Mouse (Mus musculus): ENCODE measurements around the gene Abca17. TPM values are rescaled to one million over a fixed set of nuclear protein-coding genes. Genes with fewer than 3 reads are reported as not detected.

Abca17 gene
- polyA plus RNA-seq, 2 experiments: 0.04 TPM; not detected in 1

DNA sequence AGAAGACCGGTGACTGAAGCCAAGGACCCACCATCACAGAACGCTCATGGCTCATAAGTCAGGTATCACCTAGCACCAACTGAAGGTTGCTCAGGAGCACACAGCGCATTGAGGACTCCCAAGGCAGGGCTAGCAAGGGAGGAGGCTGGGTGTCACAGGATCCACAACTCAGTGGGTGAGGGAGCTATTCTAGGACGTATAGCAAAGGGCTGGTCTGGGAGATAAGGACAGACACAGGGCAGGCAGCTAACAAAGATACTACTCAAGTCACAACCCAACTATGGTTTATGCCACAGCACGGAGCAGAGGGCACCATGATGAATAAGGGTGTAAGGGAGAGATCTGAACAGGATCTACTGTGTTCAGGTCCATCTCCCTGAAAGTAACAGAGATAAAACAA is 125.0 kb downstream of the Abca17 start:
- TF ChIP-seq EP300 (IDR thresholded peaks at IDR 0.05; ENCODE audit: low read depth) (peak; percentile 90), CTCF (IDR thresholded peaks at IDR 0.05; ENCODE audit: low read depth) (no peak)
- peak overlapping the region; percentile 57 for H3K9ac ChIP-seq (replicated peaks)
- peak overlapping the region; percentile 55 for H3K4me2 ChIP-seq (ENCODE audit: low read depth)
- H3K4me3 ChIP-seq (ENCODE audit: insufficient read depth in 1 of 2, low read depth in 2 of 2, low read length in 2 of 2): peak overlapping the region in 1 of 2 experiments; percentile 8; a peak in 3 of 4 replicates
- 25% methylated on average over 5 of the region's 5 CpGs for WGBS (ENCODE audit: insufficient replicate concordance)
- no peaks in the 10 kb centered on the region for H3K9me3 ChIP-seq (ENCODE audit: control insufficient read depth, low read length)
- DNase-seq (ENCODE audit: low read depth in 3 of 3, low spot score in 3 of 3): peak; percentile 80 to 84 (median 80)
- peak overlapping the region; percentile 95 for H3K27ac ChIP-seq
- H3K36me3 ChIP-seq (replicated peaks; ENCODE audit: control insufficient read depth, insufficient read depth, low read depth): peaks cover 85% of the 10 kb centered on the region
- peaks cover 32 to 36% of the 10 kb centered on the region in 2 experiments for H3K4me1 ChIP-seq (replicated peaks; ENCODE audit: control insufficient read depth in 2 of 2, insufficient read depth in 2 of 2, low read length in 1 of 2)
- no peaks in the 10 kb centered on the region for H3K27me3 ChIP-seq (ENCODE audit: control insufficient read depth, insufficient read depth, low read length)
- peak; percentile 90 for ATAC-seq (ENCODE audit: insufficient read depth)

DNA sequence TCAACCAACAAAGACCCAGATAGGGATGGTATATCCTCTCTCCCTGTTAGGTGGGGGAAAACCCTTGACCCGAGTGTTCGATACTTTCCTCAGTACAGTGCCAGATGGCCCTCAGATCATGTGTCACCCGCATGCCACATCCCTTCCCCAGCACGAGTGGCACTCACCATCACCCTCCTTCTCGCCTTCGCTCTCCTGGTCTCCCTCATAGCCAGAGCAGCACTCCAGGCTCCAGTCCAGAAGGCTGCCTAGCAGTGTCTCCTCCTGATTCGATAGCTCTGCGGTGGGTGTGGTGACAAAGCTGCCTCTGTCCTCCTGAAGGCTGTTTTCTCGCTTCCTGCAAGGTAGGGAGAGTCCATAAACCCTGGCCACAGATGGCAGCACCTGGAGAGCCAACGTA is 126.1 kb downstream of the Abca17 start:
- Histone ChIP-seq H3K9ac (replicated peaks) (no peak overlapping the region), H3K36me3 (replicated peaks; ENCODE audit: control insufficient read depth, insufficient read depth, low read depth) (peaks cover 73% of the 10 kb centered on the region), H3K4me1 (replicated peaks; ENCODE audit: control insufficient read depth in 2 of 2, insufficient read depth in 2 of 2, low read length in 1 of 2) (peaks cover 34 to 37% of the 10 kb centered on the region in 2 experiments), H3K9me3 (ENCODE audit: control insufficient read depth, low read length) (no peaks in the 10 kb centered on the region), H3K4me3 (ENCODE audit: insufficient read depth in 1 of 2, low read depth in 2 of 2, low read length in 2 of 2) (no peak overlapping the region), H3K4me2 (ENCODE audit: low read depth) (no peak overlapping the region), H3K27me3 (ENCODE audit: control insufficient read depth, insufficient read depth, low read length) (no peaks in the 10 kb centered on the region), H3K27ac (peak overlapping the region; percentile 95)
- no peak for ATAC-seq (ENCODE audit: insufficient read depth)
- 89% methylated on average over 10 of the region's 10 CpGs for WGBS (ENCODE audit: insufficient replicate concordance)
- TF ChIP-seq CTCF (IDR thresholded peaks at IDR 0.05; ENCODE audit: low read depth) (no peak), EP300 (IDR thresholded peaks at IDR 0.05; ENCODE audit: low read depth) (no peak)
- DNase-seq (ENCODE audit: low read depth in 3 of 3, low spot score in 3 of 3): no peak

DNA sequence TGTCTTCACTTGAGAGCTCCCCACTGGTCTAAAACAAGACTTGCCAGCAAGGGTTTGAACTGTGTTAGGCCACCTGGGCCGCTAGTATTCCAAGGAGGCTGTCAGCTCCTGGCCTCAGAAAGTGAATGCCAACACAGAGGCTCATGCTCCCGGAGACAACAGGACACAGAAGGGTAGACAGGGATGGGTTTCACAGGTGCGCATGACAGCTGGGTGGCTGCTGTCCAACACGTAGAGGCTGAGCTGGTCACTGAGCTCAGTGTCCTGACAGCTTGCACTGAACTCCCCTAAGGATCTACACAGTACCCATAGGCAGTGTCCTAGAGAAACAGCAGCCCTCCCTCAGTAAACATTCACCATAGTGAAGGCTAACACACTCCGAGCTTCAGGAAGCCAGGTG is 127.4 kb downstream of the Abca17 start:
- Histone ChIP-seq H3K36me3 (replicated peaks; ENCODE audit: control insufficient read depth, insufficient read depth, low read depth) (peaks cover 66% of the 10 kb centered on the region), H3K4me3 (ENCODE audit: insufficient read depth in 1 of 2, low read depth in 2 of 2, low read length in 2 of 2) (no peak overlapping the region), H3K27me3 (ENCODE audit: control insufficient read depth, insufficient read depth, low read length) (no peaks in the 10 kb centered on the region), H3K27ac (no peak overlapping the region), H3K4me2 (ENCODE audit: low read depth) (no peak overlapping the region), H3K9ac (replicated peaks) (no peak overlapping the region), H3K9me3 (ENCODE audit: control insufficient read depth, low read length) (no peaks in the 10 kb centered on the region), H3K4me1 (replicated peaks; ENCODE audit: control insufficient read depth in 2 of 2, insufficient read depth in 2 of 2, low read length in 1 of 2) (peaks cover 37 to 44% of the 10 kb centered on the region in 2 experiments)
- DNase-seq (ENCODE audit: low read depth in 3 of 3, low spot score in 3 of 3): no peak
- ATAC-seq (ENCODE audit: insufficient read depth): no peak
- WGBS (ENCODE audit: insufficient replicate concordance): 93% methylated on average over 5 of the region's 5 CpGs
- TF ChIP-seq EP300 (IDR thresholded peaks at IDR 0.05; ENCODE audit: low read depth): no peak
- TF ChIP-seq CTCF (IDR thresholded peaks at IDR 0.05; ENCODE audit: low read depth): no peak

DNA sequence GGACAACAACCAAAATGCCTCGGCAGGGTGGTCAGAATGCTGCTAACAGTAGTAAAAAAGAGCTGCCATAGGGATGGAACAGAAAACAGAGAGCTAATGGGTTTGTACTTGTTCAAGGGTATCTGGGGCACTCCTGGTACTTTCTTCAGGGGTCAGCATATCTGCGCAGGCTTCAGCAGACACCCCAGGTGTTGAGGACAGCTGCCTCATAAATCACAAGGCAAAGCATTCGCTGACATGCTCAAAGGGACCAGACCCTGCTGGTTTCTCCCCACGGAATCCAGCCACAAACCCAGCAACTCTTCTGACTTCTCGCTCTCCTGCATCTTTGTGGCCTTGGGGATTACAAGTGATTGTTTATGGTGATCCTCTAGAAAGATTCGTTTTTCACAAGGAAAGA is 128.2 kb downstream of the Abca17 start:
- Histone ChIP-seq H3K4me1 (replicated peaks; ENCODE audit: control insufficient read depth in 2 of 2, insufficient read depth in 2 of 2, low read length in 1 of 2) (peaks cover 36 to 42% of the 10 kb centered on the region in 2 experiments), H3K36me3 (replicated peaks; ENCODE audit: control insufficient read depth, insufficient read depth, low read depth) (peaks cover 66% of the 10 kb centered on the region), H3K27me3 (ENCODE audit: control insufficient read depth, insufficient read depth, low read length) (no peaks in the 10 kb centered on the region), H3K4me2 (ENCODE audit: low read depth) (no peak overlapping the region), H3K4me3 (ENCODE audit: insufficient read depth in 1 of 2, low read depth in 2 of 2, low read length in 2 of 2) (no peak overlapping the region), H3K9ac (replicated peaks) (no peak overlapping the region), H3K27ac (peak overlapping the region; percentile 22; the same call in 1 of the 2 replicates), H3K9me3 (ENCODE audit: control insufficient read depth, low read length) (no peaks in the 10 kb centered on the region)
- ATAC-seq (ENCODE audit: insufficient read depth) (no peak), DNase-seq (ENCODE audit: low read depth in 3 of 3, low spot score in 3 of 3) (no peak)
- 79% methylated on average over 6 of the region's 6 CpGs for WGBS (ENCODE audit: insufficient replicate concordance)
- TF ChIP-seq EP300 (IDR thresholded peaks at IDR 0.05; ENCODE audit: low read depth): no peak

DNA sequence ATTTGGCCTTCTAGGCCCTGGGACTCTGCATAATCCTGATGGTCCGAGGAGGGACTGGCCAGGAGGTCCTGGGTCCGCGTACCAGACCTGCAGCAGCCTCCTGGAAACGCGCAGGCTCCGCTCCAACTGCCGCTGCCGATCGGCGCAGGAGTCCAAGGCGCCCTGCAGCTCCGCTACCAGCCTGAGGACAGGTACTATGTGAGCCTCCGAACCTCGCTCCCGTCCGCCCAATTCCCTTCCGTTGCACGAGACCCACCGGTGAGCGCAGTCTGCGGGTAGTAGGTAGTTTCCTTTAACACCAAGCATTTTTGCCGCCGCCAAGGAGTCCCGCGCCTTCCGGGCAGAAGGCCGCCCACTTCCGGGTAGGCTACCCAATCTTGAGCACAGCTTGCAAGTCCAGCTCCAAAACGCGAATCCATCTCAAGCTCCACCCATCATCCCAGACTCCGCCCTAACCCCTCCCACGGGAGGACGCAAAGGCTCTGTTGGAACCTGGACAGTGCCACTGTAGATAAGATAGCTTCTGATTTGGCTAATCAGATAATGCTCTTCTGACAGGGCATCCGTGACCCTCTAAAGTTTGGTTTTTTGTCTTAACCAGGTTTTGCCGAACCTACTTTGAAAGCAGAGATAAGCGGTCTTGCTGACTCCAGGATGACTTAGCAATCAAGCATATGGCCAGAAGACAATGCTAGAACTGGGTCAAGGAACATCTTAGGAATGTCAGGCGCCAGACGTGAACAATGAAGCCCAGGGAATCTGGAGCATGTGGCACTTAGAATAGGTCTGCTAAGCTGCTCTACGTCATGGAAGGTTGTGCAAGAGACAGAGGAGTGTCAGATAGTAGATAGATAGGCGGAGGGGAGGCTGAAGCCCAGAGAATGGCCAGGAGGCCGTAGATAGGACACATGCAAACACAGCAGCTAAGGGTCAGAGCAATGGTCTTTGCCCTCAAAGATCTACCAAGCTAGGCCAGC is 130.1 kb downstream of the Abca17 start, which contains the start of gene Tedc2:
Gene Tedc2, minus strand, starts transcription at position 417 of the 977 bp plus-strand sequence.
- H3K36me3 ChIP-seq (replicated peaks; ENCODE audit: control insufficient read depth, insufficient read depth, low read depth): peaks cover 66% of the 10 kb centered on the region
- no peaks in the 10 kb centered on the region for H3K27me3 ChIP-seq (ENCODE audit: control insufficient read depth, insufficient read depth, low read length)
- peak within 1 kb of the TSS; percentile 91 for H3K4me2 ChIP-seq (ENCODE audit: low read depth)
- no peaks in the 10 kb centered on the region for H3K9me3 ChIP-seq (ENCODE audit: control insufficient read depth, low read length)
- H3K9ac ChIP-seq (replicated peaks): peak within 1 kb of the TSS; percentile 95
- WGBS (ENCODE audit: insufficient replicate concordance): under 1% methylated on average over 41 of the region's 41 CpGs
- DNase-seq (ENCODE audit: low read depth in 3 of 3, low spot score in 3 of 3): peak; percentile 88 to 94 (median 90)
- H3K4me1 ChIP-seq (replicated peaks; ENCODE audit: control insufficient read depth in 2 of 2, insufficient read depth in 2 of 2, low read length in 1 of 2): peaks cover 19 to 27% of the 10 kb centered on the region in 2 experiments
- peak; percentile 88 for ATAC-seq (ENCODE audit: insufficient read depth)
- peak within 1 kb of the TSS; percentile 81 for H3K27ac ChIP-seq
- TF ChIP-seq EP300 (IDR thresholded peaks at IDR 0.05; ENCODE audit: low read depth): peak; percentile 57; the same call in 1 of the 2 replicates
- 0 out of 2 replicates have a peak, but pooled peaks have one; percentile 1 for TF ChIP-seq CTCF (IDR thresholded peaks at IDR 0.05; ENCODE audit: low read depth)
- peak within 1 kb of the TSS; percentile 80 to 97 for H3K4me3 ChIP-seq (ENCODE audit: insufficient read depth in 1 of 2, low read depth in 2 of 2, low read length in 2 of 2)

All from liver, embryonic 14.5 days (tissue).